Mouse (Mus musculus) ES-Bruce4 (cell line): Measurements from ENCODE around the gene Cavin2. TPM values are rescaled to one million over a fixed set of nuclear protein-coding genes. Genes with fewer than 3 reads are reported as not detected.

Experiments used
- H3K27ac ChIP-seq: 2 replicates; pipeline ENCODE4 v1.5.1; 2012; ENCODE audit warnings: low read length, inconsistent platforms; ENCODE audit not compliant: insufficient read depth
- H3K27me3 ChIP-seq: 2 replicates; pipeline ENCODE4 v1.6.1; 2012; ENCODE audit warnings: mild to moderate bottlenecking, low read length, inconsistent platforms; ENCODE audit not compliant: control insufficient read depth, poor library complexity, insufficient read depth, severe bottlenecking
- H3K36me3 ChIP-seq: 2 replicates; pipeline ENCODE4 v1.6.1; 2012; ENCODE audit warnings: inconsistent platforms, mild to moderate bottlenecking, low read length, moderate library complexity; ENCODE audit not compliant: control insufficient read depth, poor library complexity, insufficient read depth, severe bottlenecking
- H3K4me1 ChIP-seq: one replicate; pipeline ENCODE4 v1.8.1; 2011; ENCODE audit warnings: low read length; ENCODE audit not compliant: control insufficient read depth, insufficient read depth
- H3K4me3 ChIP-seq: 2 replicates; pipeline ENCODE4 v1.5.1; 2011; ENCODE audit warnings: low read depth, mild to moderate bottlenecking, low read length
- H3K9ac ChIP-seq: 2 replicates; pipeline ENCODE4 v1.6.1; 2012; ENCODE audit warnings: low read depth, mild to moderate bottlenecking, inconsistent platforms; ENCODE audit not compliant: poor library complexity, severe bottlenecking
- H3K9me3 ChIP-seq: replicated peaks from 2 replicates; pipeline ENCODE4 v1.6.1; 2012; ENCODE audit warnings: mild to moderate bottlenecking, low read length, inconsistent platforms; ENCODE audit not compliant: control insufficient read depth, poor library complexity, insufficient read depth, severe bottlenecking
- CTCF ChIP-seq: IDR thresholded peaks from one replicate; pipeline ENCODE4 v1.8.1; 2011; ENCODE audit warnings: low read depth, low read length
- EP300 ChIP-seq: IDR thresholded peaks from 2 replicates; pipeline ENCODE4 v1.6.1; 2011; ENCODE audit warnings: low read depth, low read length; ENCODE audit not compliant: insufficient read depth
- POLR2A ChIP-seq: IDR thresholded peaks from one replicate; pipeline ENCODE4 v1.8.1; 2011; ENCODE audit warnings: low read length; ENCODE audit not compliant: insufficient read depth
- polyA plus RNA-seq: library from polyadenylated mRNA; stranded (reverse); fragments of >200 nt; gene quantifications from 2 replicates; pipeline ENCODE4 v1.2.4, GENCODE M21; 2011; ENCODE audit warnings: low read depth; ENCODE audit not compliant: missing spikeins, insufficient read depth, insufficient read length

Cavin2 gene
- polyA plus RNA-seq, 1 experiment: 0.33 TPM

- no peak for TF ChIP-seq EP300
- no peak for TF ChIP-seq CTCF
- TF ChIP-seq POLR2A: no peak
- H3K4me3 ChIP-seq: no peak overlapping the region
- H3K9me3 ChIP-seq: no peaks in the 10 kb centered on the region
- H3K36me3 ChIP-seq: no peaks in the 10 kb centered on the region
- H3K27ac ChIP-seq: no peak overlapping the region
- H3K4me1 ChIP-seq: no peaks in the 10 kb centered on the region
- no peak overlapping the region for H3K9ac ChIP-seq
- H3K27me3 ChIP-seq: no peaks in the 10 kb centered on the region
These were observed 59.7 kb downstream of the Cavin2 start for GRCm38 (mm10) chr1:51348631-51349030.

- no peak for TF ChIP-seq CTCF
- no peak for TF ChIP-seq POLR2A
- no peak for TF ChIP-seq EP300
- no peak overlapping the region for H3K27ac ChIP-seq
- H3K9me3 ChIP-seq: no peaks in the 10 kb centered on the region
- H3K4me3 ChIP-seq: no peak overlapping the region
- H3K27me3 ChIP-seq: no peaks in the 10 kb centered on the region; the same call in 1 of the 2 replicates
- no peaks in the 10 kb centered on the region for H3K36me3 ChIP-seq
- no peak overlapping the region for H3K9ac ChIP-seq
- no peaks in the 10 kb centered on the region for H3K4me1 ChIP-seq
These were observed 60.5 kb downstream of the Cavin2 start for GRCm38 (mm10) chr1:51349291-51349967.

Other genes starting within 250 kb of the Cavin2 start
- gene Nabp1, start 189.3 kb downstream of the Cavin2 start, polyA plus RNA-seq: 126 and 145 TPM in 2 replicates